Mouse (Mus musculus): ENCODE results near the gene Soat2.

Soat2 gene

DNA sequence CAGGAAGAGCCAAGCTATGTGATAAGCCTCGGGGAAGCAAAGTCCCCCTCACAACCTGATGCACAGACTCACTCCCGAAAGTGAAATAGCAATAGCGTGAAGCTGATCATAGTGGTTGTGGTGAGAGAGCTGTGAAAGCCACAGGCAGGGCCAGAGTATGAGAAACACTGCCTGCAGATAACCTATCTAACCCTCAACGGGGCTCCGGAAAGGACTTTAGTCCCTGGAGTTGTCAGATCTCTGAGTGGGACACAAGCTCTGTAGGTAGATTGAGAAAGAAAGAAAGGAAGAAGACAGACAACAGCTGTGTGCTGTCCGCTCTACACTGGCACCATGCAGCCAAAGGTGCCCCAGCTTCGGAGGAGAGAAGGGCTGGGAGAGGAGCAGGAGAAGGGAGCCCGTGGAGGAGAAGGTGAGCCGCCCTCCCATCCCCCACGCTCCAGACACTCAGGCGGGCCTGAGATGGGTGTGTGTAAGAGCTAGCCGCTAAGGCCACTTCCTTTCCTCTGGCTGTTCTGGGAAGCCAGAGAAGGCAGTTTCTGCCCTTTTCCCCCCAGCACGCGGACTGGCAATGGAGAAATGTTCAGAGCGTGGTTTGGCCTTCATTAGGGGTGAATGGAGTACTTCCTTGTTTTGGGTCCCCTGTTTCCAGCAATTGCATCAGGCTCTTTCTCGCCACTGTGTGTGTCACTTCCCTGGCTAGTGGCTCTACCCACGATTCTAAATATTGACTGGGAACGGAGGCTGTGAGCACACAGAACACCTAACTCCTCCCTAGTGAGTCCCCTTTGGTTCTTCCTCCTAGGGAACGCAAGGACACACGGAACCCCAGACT, at the start of gene Soat2:
Gene Soat2, plus strand, starts transcription at position 226 of the 835 bp plus-strand sequence.
- no peak for DNase-seq (ENCODE audit: extremely low spot score, low read depth, low spot score)

- no peak for DNase-seq (ENCODE audit: extremely low spot score, low read depth, low spot score)
Measured at GRCm38 (mm10) chr15:102100996-102101671, 49.2 kb upstream of the Soat2 start.

GRCm38 (mm10) chr15:102101672-102102541, 48.4 kb upstream of the Soat2 start:
- no peak for DNase-seq (ENCODE audit: extremely low spot score, low read depth, low spot score)

DNA sequence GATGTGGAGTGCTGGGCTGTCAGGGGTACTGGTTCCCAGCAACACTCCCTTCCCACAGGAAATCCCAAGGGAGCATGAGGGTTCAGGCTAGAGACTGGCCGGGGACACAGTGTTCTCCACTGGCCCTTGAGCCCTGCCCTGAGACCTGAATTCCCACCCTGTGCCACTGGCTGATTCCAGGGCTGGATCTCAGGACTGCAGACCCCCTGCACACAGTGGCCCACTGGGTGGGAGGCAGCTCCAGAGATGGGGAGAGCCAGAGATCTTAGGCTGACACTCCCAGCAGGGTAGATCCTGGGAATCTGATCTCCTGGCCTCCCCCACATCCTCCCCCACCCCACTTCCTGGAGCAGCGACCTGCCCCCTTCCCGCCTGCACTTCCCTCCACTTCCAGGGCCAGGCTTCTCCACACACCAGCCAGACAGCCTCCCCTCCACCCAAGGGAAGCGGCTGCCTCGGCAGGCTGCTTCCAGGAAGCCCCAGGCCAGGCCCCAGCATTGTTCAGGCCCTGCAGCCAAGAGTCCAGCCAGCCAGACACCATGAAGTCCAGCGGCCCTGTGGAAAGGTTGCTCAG, 47.7 kb upstream of the Soat2 start:
- no peak for DNase-seq (ENCODE audit: extremely low spot score, low read depth, low spot score)

DNA sequence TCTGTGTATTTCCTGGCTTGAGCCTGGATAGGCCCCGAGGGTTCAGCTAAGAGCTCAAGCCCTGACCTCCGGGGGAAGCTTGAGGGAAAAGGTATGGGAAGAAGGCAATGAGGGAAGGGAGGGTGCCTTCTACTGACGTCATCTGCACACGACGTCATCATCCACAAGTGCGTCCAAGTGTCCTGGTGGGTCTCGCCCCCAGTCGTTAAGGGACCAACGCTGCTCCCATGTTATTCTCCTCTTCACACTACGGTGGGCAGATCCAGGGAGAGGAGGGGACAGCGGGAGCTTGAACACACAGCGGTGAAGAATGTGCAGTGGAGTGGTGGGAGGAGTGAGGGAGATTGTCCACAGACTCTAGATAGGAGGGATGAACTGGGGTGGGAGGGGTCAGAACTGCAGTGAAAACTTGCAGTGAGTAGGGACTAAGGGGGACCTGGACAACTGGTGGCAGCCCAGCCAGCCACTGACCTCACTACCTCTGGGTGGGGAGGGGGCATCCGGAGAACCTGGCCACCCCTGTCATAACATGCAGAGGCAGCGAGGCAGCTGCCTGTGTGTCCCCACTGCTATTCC, 46.9 kb upstream of the Soat2 start:
- DNase-seq (ENCODE audit: extremely low spot score, low read depth, low spot score) = no peak

GRCm38 (mm10) chr15:102103947-102104555, 46.3 kb upstream of the Soat2 start:
- DNase-seq (ENCODE audit: extremely low spot score, low read depth, low spot score) = no peak

GRCm38 (mm10) chr15:102105360-102105759, 45.0 kb upstream of the Soat2 start:
- no peak for DNase-seq (ENCODE audit: extremely low spot score, low read depth, low spot score)

- no peak for DNase-seq (ENCODE audit: extremely low spot score, low read depth, low spot score)
Measured at GRCm38 (mm10) chr15:102105764-102106730, 44.3 kb upstream of the Soat2 start.

- no peak for DNase-seq (ENCODE audit: extremely low spot score, low read depth, low spot score)
Measured at GRCm38 (mm10) chr15:102106754-102107456, 43.4 kb upstream of the Soat2 start.

DNA sequence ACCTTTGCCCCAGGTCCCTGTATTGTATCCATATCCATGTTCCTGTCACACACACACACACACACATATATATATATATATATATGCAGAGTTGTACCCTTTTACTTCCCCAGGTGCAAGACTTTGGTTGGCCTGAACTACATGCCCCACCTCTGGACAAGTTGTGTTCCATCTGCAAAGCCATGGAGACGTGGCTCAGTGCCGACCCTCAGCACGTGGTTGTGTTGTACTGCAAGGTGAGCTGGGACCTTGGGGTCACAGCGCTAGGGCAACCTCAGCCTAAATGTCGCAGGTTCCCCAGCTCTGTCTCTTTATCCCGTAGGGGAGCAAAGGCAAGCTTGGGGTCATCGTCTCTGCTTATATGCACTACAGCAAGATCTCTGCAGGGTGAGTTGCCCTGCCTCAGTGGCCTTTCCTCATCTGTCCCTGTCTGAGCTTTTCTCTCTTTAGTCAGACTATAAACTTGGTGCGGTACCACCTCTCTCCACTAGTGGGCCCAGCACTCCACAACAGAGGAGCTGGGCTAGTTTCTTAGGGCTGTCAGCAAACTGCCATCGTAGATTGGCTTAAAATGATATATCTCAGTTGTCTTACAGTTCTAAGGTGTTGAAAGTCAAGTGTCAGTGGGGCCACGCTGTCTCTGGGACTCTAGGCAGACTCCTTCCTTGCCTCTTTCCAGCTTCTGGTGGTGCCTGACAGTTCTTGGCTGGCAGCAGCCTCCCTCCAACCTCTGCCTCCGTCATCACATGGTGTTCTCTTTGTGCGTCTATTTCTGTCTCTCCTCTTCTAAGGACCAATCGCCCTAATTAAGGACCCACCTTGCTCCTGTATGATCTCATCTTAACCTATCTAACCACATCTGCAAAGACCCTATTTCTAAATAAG, 42.4 kb upstream of the Soat2 start:
- no peak for DNase-seq (ENCODE audit: extremely low spot score, low read depth, low spot score)

GRCm38 (mm10) chr15:102108651-102109525, 41.4 kb upstream of the Soat2 start:
- no peak for DNase-seq (ENCODE audit: extremely low spot score, low read depth, low spot score)

DNA sequence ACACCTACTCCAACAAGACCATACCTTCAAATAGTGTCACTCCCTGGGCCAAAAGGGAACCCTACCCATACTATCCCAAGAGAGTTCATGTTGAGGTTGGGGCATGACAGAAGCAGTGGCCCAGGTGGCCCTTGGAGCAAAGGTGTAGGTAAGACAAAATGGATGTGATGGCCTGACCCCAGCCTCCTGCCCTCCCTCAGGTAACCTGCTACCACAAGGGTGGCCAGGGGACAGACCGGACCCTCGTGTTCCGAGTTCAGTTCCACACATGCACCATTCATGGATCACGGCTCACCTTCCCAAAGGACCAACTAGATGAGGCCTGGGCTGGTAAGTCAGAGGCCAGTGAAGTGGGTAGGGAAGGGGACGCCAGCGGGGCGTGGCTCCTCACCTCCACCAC, 40.1 kb upstream of the Soat2 start:
- no peak for DNase-seq (ENCODE audit: extremely low spot score, low read depth, low spot score)

GRCm38 (mm10) chr15:102110701-102111494, 39.4 kb upstream of the Soat2 start:
- no peak for DNase-seq (ENCODE audit: extremely low spot score, low read depth, low spot score)

GRCm38 (mm10) chr15:102111495-102111829, 38.9 kb upstream of the Soat2 start:
- DNase-seq (ENCODE audit: extremely low spot score, low read depth, low spot score) = no peak

DNA sequence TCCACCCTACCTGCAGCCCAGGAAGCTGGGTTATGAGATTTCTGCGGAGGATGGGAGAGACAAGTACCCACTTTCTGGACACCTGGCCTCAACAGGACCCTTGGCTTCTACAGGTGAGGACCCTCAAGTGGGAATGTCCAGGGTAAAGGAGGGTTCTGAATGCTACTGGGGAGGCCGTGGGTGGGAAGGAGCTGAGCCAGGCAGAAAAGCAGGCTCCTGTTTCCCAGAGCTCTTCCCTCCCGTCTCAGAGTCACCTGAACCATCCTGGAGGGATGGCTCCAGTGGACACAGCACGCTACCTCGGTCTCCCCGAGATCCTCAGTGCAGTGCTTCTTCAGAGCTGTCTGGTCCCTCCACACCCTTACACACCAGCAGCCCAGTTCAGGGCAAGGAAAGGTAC, 38.1 kb upstream of the Soat2 start:
- no peak for DNase-seq (ENCODE audit: extremely low spot score, low read depth, low spot score)

DNA sequence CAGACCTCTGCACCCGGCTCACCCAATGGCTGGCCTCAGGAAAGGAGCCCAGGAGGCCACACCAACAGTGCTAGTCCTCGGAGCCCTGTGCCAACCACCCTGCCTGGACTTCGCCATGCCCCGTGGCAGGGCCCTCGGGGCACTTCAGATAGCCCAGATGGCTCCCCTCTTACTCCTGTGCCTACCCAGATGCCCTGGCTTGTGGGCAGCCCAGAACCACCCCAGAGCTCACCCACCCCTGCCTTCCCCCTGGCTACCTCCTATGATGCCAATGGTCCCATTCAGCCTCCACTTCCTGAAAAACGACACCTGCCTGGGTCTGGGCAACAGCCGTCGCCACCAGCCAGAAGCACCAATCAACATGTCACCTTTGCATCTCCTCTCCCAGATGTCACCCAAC, 37.5 kb upstream of the Soat2 start:
- DNase-seq (ENCODE audit: extremely low spot score, low read depth, low spot score) = no peak
